Mouse (Mus musculus): ENCODE data around the gene Ino80d. TPM values are rescaled to one million over a fixed set of nuclear protein-coding genes. Genes with fewer than 3 reads are reported as not detected.

Ino80d gene
- polyA plus RNA-seq, 1 experiment from 2014 or later, result 11.1 TPM

- 85% methylated on average over 4 of the region's 4 CpGs for WGBS
- H3K27ac ChIP-seq, result no peak overlapping the region
- H3K9me3 ChIP-seq, result no peaks in the 10 kb centered on the region
- peaks cover 97% of the 10 kb centered on the region for H3K36me3 ChIP-seq (replicated peaks)
- H3K27me3 ChIP-seq (ENCODE audit: poor library complexity, severe bottlenecking), result no peaks in the 10 kb centered on the region
- H3K4me1 ChIP-seq, result no peaks in the 10 kb centered on the region
- H3K4me3 ChIP-seq, result no peak overlapping the region
- no peak for DNase-seq (ENCODE audit: extremely low spot score, low spot score)
Measured at GRCm38 (mm10) chr1:63098831-63099230, 15.6 kb downstream of the Ino80d start.

GRCm38 (mm10) chr1:63096071-63096470, 18.4 kb downstream of the Ino80d start:
- Histone ChIP-seq H3K27me3 (ENCODE audit: poor library complexity, severe bottlenecking) (no peaks in the 10 kb centered on the region), H3K4me3 (no peak overlapping the region), H3K9me3 (no peaks in the 10 kb centered on the region), H3K4me1 (no peaks in the 10 kb centered on the region), H3K36me3 (replicated peaks) (peaks cover 97% of the 10 kb centered on the region), H3K27ac (no peak overlapping the region)
- WGBS, result 91% methylated on average over 5 of the region's 5 CpGs
- DNase-seq (ENCODE audit: extremely low spot score, low spot score), result no peak

GRCm38 (mm10) chr1:63089795-63090194, 24.7 kb downstream of the Ino80d start:
- no peak overlapping the region for H3K4me3 ChIP-seq
- 90% methylated on average over 5 of the region's 5 CpGs for WGBS
- no peak overlapping the region for H3K27ac ChIP-seq
- no peaks in the 10 kb centered on the region for H3K4me1 ChIP-seq
- no peak for DNase-seq (ENCODE audit: extremely low spot score, low spot score)
- no peaks in the 10 kb centered on the region for H3K27me3 ChIP-seq (ENCODE audit: poor library complexity, severe bottlenecking)
- peaks cover 93% of the 10 kb centered on the region for H3K36me3 ChIP-seq (replicated peaks)
- H3K9me3 ChIP-seq, result no peaks in the 10 kb centered on the region

GRCm38 (mm10) chr1:63088614-63089013, 25.9 kb downstream of the Ino80d start:
- H3K9me3 ChIP-seq, result no peaks in the 10 kb centered on the region
- H3K36me3 ChIP-seq (replicated peaks), result peaks cover 90% of the 10 kb centered on the region
- no peaks in the 10 kb centered on the region for H3K4me1 ChIP-seq
- no peak overlapping the region for H3K27ac ChIP-seq
- 92% methylated on average over 1 of the region's 1 CpGs for WGBS
- DNase-seq (ENCODE audit: extremely low spot score, low spot score), result no peak
- no peaks in the 10 kb centered on the region for H3K27me3 ChIP-seq (ENCODE audit: poor library complexity, severe bottlenecking)
- H3K4me3 ChIP-seq, result no peak overlapping the region

- Histone ChIP-seq H3K4me1 (no peaks in the 10 kb centered on the region), H3K27ac (no peak overlapping the region), H3K27me3 (ENCODE audit: poor library complexity, severe bottlenecking) (no peaks in the 10 kb centered on the region), H3K36me3 (replicated peaks) (peaks cover 83% of the 10 kb centered on the region), H3K4me3 (no peak overlapping the region), H3K9me3 (no peaks in the 10 kb centered on the region)
- 84% methylated on average over 5 of the region's 5 CpGs for WGBS
- DNase-seq (ENCODE audit: extremely low spot score, low spot score), result no peak
Measured at GRCm38 (mm10) chr1:63080277-63080676, 34.2 kb downstream of the Ino80d start.

- no peaks in the 10 kb centered on the region for H3K9me3 ChIP-seq
- no peaks in the 10 kb centered on the region for H3K4me1 ChIP-seq
- no peak overlapping the region for H3K27ac ChIP-seq
- 92% methylated on average over 2 of the region's 2 CpGs for WGBS
- no peak for DNase-seq (ENCODE audit: extremely low spot score, low spot score)
- no peak overlapping the region for H3K4me3 ChIP-seq
- H3K27me3 ChIP-seq (ENCODE audit: poor library complexity, severe bottlenecking), result no peaks in the 10 kb centered on the region
- H3K36me3 ChIP-seq (replicated peaks), result peaks cover 96% of the 10 kb centered on the region
Measured at GRCm38 (mm10) chr1:63076383-63076782, 38.1 kb downstream of the Ino80d start.

GRCm38 (mm10) chr1:63071379-63071778, 43.1 kb downstream of the Ino80d start:
- Histone ChIP-seq H3K36me3 (replicated peaks) (peaks cover 99% of the 10 kb centered on the region), H3K27me3 (ENCODE audit: poor library complexity, severe bottlenecking) (no peaks in the 10 kb centered on the region), H3K27ac (no peak overlapping the region), H3K4me1 (no peaks in the 10 kb centered on the region), H3K9me3 (peaks cover 3% of the 10 kb centered on the region; the same call in 1 of the 2 replicates), H3K4me3 (no peak overlapping the region)
- no peak for DNase-seq (ENCODE audit: extremely low spot score, low spot score)
- 86% methylated on average over 1 of the region's 1 CpGs for WGBS

GRCm38 (mm10) chr1:63058361-63058760, 56.1 kb downstream of the Ino80d start:
- Histone ChIP-seq H3K27me3 (ENCODE audit: poor library complexity, severe bottlenecking) (no peaks in the 10 kb centered on the region), H3K9me3 (no peaks in the 10 kb centered on the region), H3K4me3 (no peak overlapping the region), H3K4me1 (no peaks in the 10 kb centered on the region), H3K36me3 (replicated peaks) (peaks cover 86% of the 10 kb centered on the region), H3K27ac (no peak overlapping the region)
- WGBS, result 95% methylated on average over 12 of the region's 12 CpGs
- DNase-seq (ENCODE audit: extremely low spot score, low spot score), result no peak

- no peak overlapping the region for H3K4me3 ChIP-seq
- peaks cover 83% of the 10 kb centered on the region for H3K36me3 ChIP-seq (replicated peaks)
- H3K4me1 ChIP-seq, result no peaks in the 10 kb centered on the region
- H3K27ac ChIP-seq, result no peak overlapping the region
- DNase-seq (ENCODE audit: extremely low spot score, low spot score), result no peak
- H3K27me3 ChIP-seq (ENCODE audit: poor library complexity, severe bottlenecking), result no peaks in the 10 kb centered on the region
- H3K9me3 ChIP-seq, result no peaks in the 10 kb centered on the region
- WGBS, result 91% methylated on average over 11 of the region's 11 CpGs
Measured at GRCm38 (mm10) chr1:63057849-63058248, 56.6 kb downstream of the Ino80d start.

GRCm38 (mm10) chr1:63057318-63057717, 57.1 kb downstream of the Ino80d start:
- Histone ChIP-seq H3K27me3 (ENCODE audit: poor library complexity, severe bottlenecking) (no peaks in the 10 kb centered on the region), H3K4me1 (no peaks in the 10 kb centered on the region), H3K36me3 (replicated peaks) (peaks cover 83% of the 10 kb centered on the region), H3K27ac (no peak overlapping the region), H3K9me3 (no peaks in the 10 kb centered on the region), H3K4me3 (no peak overlapping the region)
- DNase-seq (ENCODE audit: extremely low spot score, low spot score), result no peak
- WGBS, result 96% methylated on average over 3 of the region's 3 CpGs

GRCm38 (mm10) chr1:63055386-63055785, 59.1 kb downstream of the Ino80d start:
- WGBS, result 78% methylated on average over 3 of the region's 3 CpGs
- no peaks in the 10 kb centered on the region for H3K4me1 ChIP-seq
- H3K4me3 ChIP-seq, result no peak overlapping the region
- DNase-seq (ENCODE audit: extremely low spot score, low spot score), result no peak
- H3K36me3 ChIP-seq (replicated peaks), result peaks cover 72% of the 10 kb centered on the region
- no peaks in the 10 kb centered on the region for H3K9me3 ChIP-seq
- no peak overlapping the region for H3K27ac ChIP-seq
- no peaks in the 10 kb centered on the region for H3K27me3 ChIP-seq (ENCODE audit: poor library complexity, severe bottlenecking)

GRCm38 (mm10) chr1:63050866-63051265, 63.6 kb downstream of the Ino80d start:
- no peak overlapping the region for H3K27ac ChIP-seq
- no peaks in the 10 kb centered on the region for H3K9me3 ChIP-seq
- no peak overlapping the region for H3K4me3 ChIP-seq
- H3K36me3 ChIP-seq (replicated peaks), result peaks cover 50% of the 10 kb centered on the region
- no peaks in the 10 kb centered on the region for H3K27me3 ChIP-seq (ENCODE audit: poor library complexity, severe bottlenecking)
- no peaks in the 10 kb centered on the region for H3K4me1 ChIP-seq
- DNase-seq (ENCODE audit: extremely low spot score, low spot score), result no peak
- 88% methylated on average over 8 of the region's 8 CpGs for WGBS

GRCm38 (mm10) chr1:63049977-63050376, 64.5 kb downstream of the Ino80d start:
- Histone ChIP-seq H3K36me3 (replicated peaks) (peaks cover 41% of the 10 kb centered on the region), H3K27me3 (ENCODE audit: poor library complexity, severe bottlenecking) (no peaks in the 10 kb centered on the region), H3K4me3 (no peak overlapping the region), H3K9me3 (no peaks in the 10 kb centered on the region), H3K4me1 (no peaks in the 10 kb centered on the region), H3K27ac (no peak overlapping the region)
- DNase-seq (ENCODE audit: extremely low spot score, low spot score), result no peak
- WGBS, result 96% methylated on average over 3 of the region's 3 CpGs

- no peak overlapping the region for H3K27ac ChIP-seq
- H3K9me3 ChIP-seq, result no peaks in the 10 kb centered on the region
- no peaks in the 10 kb centered on the region for H3K4me1 ChIP-seq
- no peak overlapping the region for H3K4me3 ChIP-seq
- 91% methylated on average over 6 of the region's 6 CpGs for WGBS
- H3K27me3 ChIP-seq (ENCODE audit: poor library complexity, severe bottlenecking), result no peaks in the 10 kb centered on the region
- H3K36me3 ChIP-seq (replicated peaks), result peaks cover 35% of the 10 kb centered on the region
- no peak for DNase-seq (ENCODE audit: extremely low spot score, low spot score)
Measured at GRCm38 (mm10) chr1:63047983-63048382, 66.5 kb downstream of the Ino80d start.

All from forebrain, embryonic 10.5 days (tissue).